Mouse (Mus musculus): ENCODE results near the gene Nhsl1. TPM values are rescaled to one million over a fixed set of nuclear protein-coding genes. Genes with fewer than 3 reads are reported as not detected.

Gene Nhsl1
- polyA plus RNA-seq, 1 experiment = 0.74 TPM

DNA sequence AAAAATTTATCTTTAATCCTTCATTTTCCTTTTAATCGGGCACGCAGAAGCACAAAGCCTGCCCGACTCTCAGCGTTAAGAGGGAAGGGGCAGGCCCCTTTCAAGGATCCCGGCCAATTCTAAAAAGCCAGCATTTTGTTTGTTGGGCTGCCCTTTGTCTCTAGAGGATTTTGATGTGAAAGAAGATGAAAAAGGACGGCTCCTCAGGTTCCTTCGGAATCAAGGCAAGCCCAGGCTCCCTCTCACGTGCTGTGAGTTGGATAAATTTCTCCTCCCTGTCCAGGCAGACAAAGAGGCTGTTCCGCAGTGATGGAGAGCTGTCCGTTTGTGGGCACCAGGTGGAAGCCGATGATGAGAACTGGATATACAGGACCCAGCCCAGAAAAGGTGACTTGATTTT lies 89.3 kb downstream of the Nhsl1 start:
- Histone ChIP-seq H3K36me3 (ENCODE audit: control insufficient read depth, insufficient read depth, low read length) (no peaks in the 10 kb centered on the region), H3K4me1 (ENCODE audit: control insufficient read depth, insufficient read depth, insufficient read length) (no peaks in the 10 kb centered on the region; the same call in 1 of the 2 replicates), H3K4me3 (ENCODE audit: extremely low read depth, insufficient read depth, insufficient read length) (no peak overlapping the region), H3K27me3 (ENCODE audit: control insufficient read depth, insufficient read depth, low read length) (no peaks in the 10 kb centered on the region), H3K27ac (ENCODE audit: insufficient read depth, low read length) (no peak overlapping the region)
- DNase-seq (ENCODE audit: low read depth in 1 of 2, low spot score in 2 of 2) = no peak
- WGBS = 46% methylated on average over 11 of the region's 11 CpGs
- no peak for TF ChIP-seq CTCF (IDR thresholded peaks at IDR 0.05; ENCODE audit: extremely low read depth, insufficient read depth, insufficient read length, insufficient replicate concordance)
- TF ChIP-seq POLR2A (IDR thresholded peaks at IDR 0.05; ENCODE audit: low read depth, low read length) = no peak

DNA sequence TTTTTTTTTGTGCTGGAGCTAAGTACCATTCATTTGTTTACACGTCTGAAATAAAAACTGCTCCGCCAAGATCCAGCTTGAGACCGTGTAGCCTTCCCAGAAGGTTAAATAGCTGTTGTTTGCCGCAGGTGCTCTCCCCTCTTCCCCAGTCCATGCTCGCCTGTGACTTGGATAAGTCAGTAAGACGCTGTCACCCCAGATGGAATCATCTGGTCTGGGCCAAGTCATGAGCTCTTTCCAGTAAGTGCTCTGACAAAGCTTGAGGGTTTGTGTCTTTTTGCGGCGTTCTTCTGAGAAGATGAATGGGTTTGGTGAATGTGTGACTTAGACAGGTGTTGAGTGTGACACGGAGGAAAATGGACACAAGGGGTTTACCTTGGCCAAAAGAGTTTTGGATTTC lies 89.8 kb downstream of the Nhsl1 start:
- Histone ChIP-seq H3K27me3 (ENCODE audit: control insufficient read depth, insufficient read depth, low read length) (no peaks in the 10 kb centered on the region), H3K27ac (ENCODE audit: insufficient read depth, low read length) (no peak overlapping the region), H3K36me3 (ENCODE audit: control insufficient read depth, insufficient read depth, low read length) (no peaks in the 10 kb centered on the region), H3K4me3 (ENCODE audit: extremely low read depth, insufficient read depth, insufficient read length) (no peak overlapping the region), H3K4me1 (ENCODE audit: control insufficient read depth, insufficient read depth, insufficient read length) (no peaks in the 10 kb centered on the region; the same call in 1 of the 2 replicates)
- DNase-seq (ENCODE audit: low read depth in 1 of 2, low spot score in 2 of 2) = no peak
- TF ChIP-seq CTCF (IDR thresholded peaks at IDR 0.05; ENCODE audit: extremely low read depth, insufficient read depth, insufficient read length, insufficient replicate concordance) (no peak), POLR2A (IDR thresholded peaks at IDR 0.05; ENCODE audit: low read depth, low read length) (no peak)
- 81% methylated on average over 9 of the region's 9 CpGs for WGBS

DNA sequence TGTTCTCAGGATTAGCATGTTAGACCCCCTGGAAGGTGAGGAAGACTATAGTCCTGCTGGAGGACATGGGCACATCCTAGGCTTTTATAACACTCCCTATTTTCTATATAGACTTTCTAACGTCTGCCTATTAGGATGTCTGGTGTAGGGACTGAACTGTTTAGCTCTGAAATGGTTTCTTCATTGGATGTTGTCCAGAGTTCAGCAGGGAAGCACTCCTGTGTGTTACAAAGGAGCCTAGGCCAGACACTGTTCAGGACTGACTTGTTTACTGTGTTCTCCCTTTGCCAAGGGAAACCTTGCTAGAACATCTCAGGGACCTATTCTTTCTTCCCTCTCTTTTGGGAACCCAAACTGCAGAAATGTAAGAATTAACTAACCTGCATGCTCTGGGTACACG lies 90.3 kb downstream of the Nhsl1 start:
- H3K36me3 ChIP-seq (ENCODE audit: control insufficient read depth, insufficient read depth, low read length) = no peaks in the 10 kb centered on the region
- no peak for DNase-seq (ENCODE audit: low read depth in 1 of 2, low spot score in 2 of 2)
- TF ChIP-seq CTCF (IDR thresholded peaks at IDR 0.05; ENCODE audit: extremely low read depth, insufficient read depth, insufficient read length, insufficient replicate concordance) (no peak), POLR2A (IDR thresholded peaks at IDR 0.05; ENCODE audit: low read depth, low read length) (no peak)
- no peak overlapping the region for H3K27ac ChIP-seq (ENCODE audit: insufficient read depth, low read length)
- WGBS = 87% methylated on average over 2 of the region's 2 CpGs
- H3K27me3 ChIP-seq (ENCODE audit: control insufficient read depth, insufficient read depth, low read length) = no peaks in the 10 kb centered on the region
- no peaks in the 10 kb centered on the region; the same call in 1 of the 2 replicates for H3K4me1 ChIP-seq (ENCODE audit: control insufficient read depth, insufficient read depth, insufficient read length)
- no peak overlapping the region for H3K4me3 ChIP-seq (ENCODE audit: extremely low read depth, insufficient read depth, insufficient read length)

DNA sequence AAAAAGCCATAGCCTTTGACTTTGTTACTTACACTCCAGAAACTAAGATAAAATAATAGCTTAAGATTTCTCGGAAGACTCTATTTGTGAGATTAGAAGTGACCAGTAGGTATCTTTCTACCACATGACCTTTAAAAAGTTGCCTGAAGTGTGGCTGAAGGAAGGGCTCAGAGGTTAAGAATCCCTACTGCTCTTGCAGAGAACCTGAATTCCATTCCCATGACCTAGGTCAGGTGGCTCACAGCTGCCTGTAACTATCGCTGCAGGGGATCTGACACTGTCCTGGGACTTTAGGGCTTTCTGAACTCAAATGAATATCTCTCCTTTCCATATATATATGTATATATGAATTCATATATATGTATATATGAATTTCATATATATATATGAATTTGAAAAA lies 92.5 kb downstream of the Nhsl1 start:
- no peaks in the 10 kb centered on the region for H3K27me3 ChIP-seq (ENCODE audit: control insufficient read depth, insufficient read depth, low read length)
- no peak for TF ChIP-seq POLR2A (IDR thresholded peaks at IDR 0.05; ENCODE audit: low read depth, low read length)
- TF ChIP-seq CTCF (IDR thresholded peaks at IDR 0.05; ENCODE audit: extremely low read depth, insufficient read depth, insufficient read length, insufficient replicate concordance) = no peak
- no peak overlapping the region for H3K4me3 ChIP-seq (ENCODE audit: extremely low read depth, insufficient read depth, insufficient read length)
- no peaks in the 10 kb centered on the region for H3K36me3 ChIP-seq (ENCODE audit: control insufficient read depth, insufficient read depth, low read length)
- DNase-seq (ENCODE audit: low read depth in 1 of 2, low spot score in 2 of 2) = no peak
- 92% methylated on average over 2 of the region's 2 CpGs for WGBS
- no peaks in the 10 kb centered on the region; the same call in 1 of the 2 replicates for H3K4me1 ChIP-seq (ENCODE audit: control insufficient read depth, insufficient read depth, insufficient read length)
- H3K27ac ChIP-seq (ENCODE audit: insufficient read depth, low read length) = no peak overlapping the region

DNA sequence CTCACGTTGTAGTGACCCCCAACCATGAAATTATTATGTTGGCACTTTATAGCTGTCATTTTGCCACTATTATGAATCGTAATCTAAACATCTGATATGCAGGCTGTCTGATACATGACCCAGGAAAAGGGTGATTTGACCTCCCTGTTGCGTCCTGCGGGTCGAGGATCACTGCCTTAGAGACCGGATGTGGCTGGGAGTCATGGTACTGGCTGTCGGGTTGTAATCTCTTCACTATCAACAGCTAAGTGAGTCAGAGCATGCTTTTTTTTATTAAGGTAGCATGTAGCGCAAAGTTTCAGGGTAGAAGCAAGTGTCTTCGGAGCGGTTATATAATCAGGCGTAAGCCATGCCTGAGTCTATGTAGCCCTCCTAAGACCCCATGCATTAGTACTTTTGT lies 97.2 kb downstream of the Nhsl1 start:
- H3K36me3 ChIP-seq (ENCODE audit: control insufficient read depth, insufficient read depth, low read length) = no peaks in the 10 kb centered on the region
- H3K4me3 ChIP-seq (ENCODE audit: extremely low read depth, insufficient read depth, insufficient read length) = no peak overlapping the region
- 87% methylated on average over 11 of the region's 11 CpGs for WGBS
- no peak overlapping the region for H3K27ac ChIP-seq (ENCODE audit: insufficient read depth, low read length)
- DNase-seq (ENCODE audit: low read depth in 1 of 2, low spot score in 2 of 2) = no peak
- H3K27me3 ChIP-seq (ENCODE audit: control insufficient read depth, insufficient read depth, low read length) = no peaks in the 10 kb centered on the region
- H3K4me1 ChIP-seq (ENCODE audit: control insufficient read depth, insufficient read depth, insufficient read length) = no peaks in the 10 kb centered on the region
- no peak for TF ChIP-seq POLR2A (IDR thresholded peaks at IDR 0.05; ENCODE audit: low read depth, low read length)
- no peak for TF ChIP-seq CTCF (IDR thresholded peaks at IDR 0.05; ENCODE audit: extremely low read depth, insufficient read depth, insufficient read length, insufficient replicate concordance)

DNA sequence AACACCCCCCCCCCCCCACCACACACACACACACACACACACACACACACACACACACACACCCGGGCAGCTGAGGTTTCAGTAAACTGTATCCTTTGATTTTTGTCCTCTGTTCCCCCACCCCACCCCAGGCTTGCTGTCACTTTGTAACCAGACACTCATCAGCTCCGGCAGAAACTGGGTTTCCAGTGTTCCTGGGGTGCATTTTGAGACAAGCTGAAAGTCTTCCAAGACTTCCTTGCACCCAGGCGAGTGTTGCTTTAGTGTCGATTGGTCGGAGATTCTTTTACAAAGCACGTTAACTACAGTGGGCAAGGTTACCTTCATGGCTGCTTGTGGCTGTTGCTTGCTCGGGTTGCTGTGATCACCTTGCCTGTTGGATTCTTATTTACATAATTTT lies 99.4 kb downstream of the Nhsl1 start:
- Histone ChIP-seq H3K4me3 (ENCODE audit: extremely low read depth, insufficient read depth, insufficient read length) (no peak overlapping the region), H3K27me3 (ENCODE audit: control insufficient read depth, insufficient read depth, low read length) (no peaks in the 10 kb centered on the region), H3K36me3 (ENCODE audit: control insufficient read depth, insufficient read depth, low read length) (no peaks in the 10 kb centered on the region), H3K27ac (ENCODE audit: insufficient read depth, low read length) (no peak overlapping the region), H3K4me1 (ENCODE audit: control insufficient read depth, insufficient read depth, insufficient read length) (no peaks in the 10 kb centered on the region; the same call in 1 of the 2 replicates)
- DNase-seq (ENCODE audit: low read depth in 1 of 2, low spot score in 2 of 2) = no peak
- TF ChIP-seq CTCF (IDR thresholded peaks at IDR 0.05; ENCODE audit: extremely low read depth, insufficient read depth, insufficient read length, insufficient replicate concordance) = no peak
- 83% methylated on average over 7 of the region's 7 CpGs for WGBS

DNA sequence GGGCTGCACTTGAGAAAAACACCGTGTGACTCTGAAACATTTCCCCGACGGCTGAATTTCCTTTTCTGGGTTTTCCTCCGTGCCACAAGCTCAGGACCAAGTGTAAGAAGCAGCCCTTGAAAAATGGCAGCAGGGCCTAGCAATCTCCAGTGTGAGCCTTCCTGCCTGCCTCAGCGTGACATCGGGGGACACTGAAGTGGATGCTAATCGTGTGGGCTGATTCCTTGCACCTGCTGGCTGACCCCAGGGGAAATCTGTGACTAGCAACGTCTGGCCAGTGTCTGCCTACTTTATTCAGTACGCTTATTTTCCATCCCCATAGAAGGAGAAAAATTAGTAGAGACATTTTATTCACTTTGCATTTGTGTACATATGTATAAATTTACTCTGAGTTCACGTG lies 100.7 kb downstream of the Nhsl1 start:
- Histone ChIP-seq H3K4me3 (ENCODE audit: extremely low read depth, insufficient read depth, insufficient read length) (no peak overlapping the region), H3K27ac (ENCODE audit: insufficient read depth, low read length) (no peak overlapping the region), H3K27me3 (ENCODE audit: control insufficient read depth, insufficient read depth, low read length) (no peaks in the 10 kb centered on the region), H3K36me3 (ENCODE audit: control insufficient read depth, insufficient read depth, low read length) (no peaks in the 10 kb centered on the region), H3K4me1 (ENCODE audit: control insufficient read depth, insufficient read depth, insufficient read length) (peaks cover 2% of the 10 kb centered on the region; the same call in 1 of the 2 replicates)
- WGBS = 69% methylated on average over 10 of the region's 10 CpGs
- DNase-seq (ENCODE audit: low read depth in 1 of 2, low spot score in 2 of 2) = no peak
- TF ChIP-seq CTCF (IDR thresholded peaks at IDR 0.05; ENCODE audit: extremely low read depth, insufficient read depth, insufficient read length, insufficient replicate concordance) = no peak
- no peak for TF ChIP-seq POLR2A (IDR thresholded peaks at IDR 0.05; ENCODE audit: low read depth, low read length)
